Mouse (Mus musculus) layer of hippocampus, postnatal 14 days (tissue): ENCODE results near the gene Hint2. TPM values are rescaled to one million over a fixed set of nuclear protein-coding genes. Genes with fewer than 3 reads are reported as not detected.

Experiments
- DNase-seq, 2 experiments: peaks; one replicate each; pipeline ENCODE4 v3.0.0; 2021 to 2022; ENCODE audit warnings: low spot score in 2 of 2, mixed read lengths in 1 of 2
- microRNA-seq, 2 experiments: library from miRNA; unstranded; fragments of <30 nt; microRNA quantifications; one replicate each; pipeline ENCODE4 v1.2.0; 2021
- total RNA-seq, 2 experiments: library from RNA; stranded (reverse); gene quantifications; 2 replicates each; pipeline ENCODE4 v1.2.3; 2021

Gene Hint2
- total RNA-seq, 2 experiments from 2014 or later: 33.1 to 37.8 TPM

- no peak for DNase-seq
These were observed 43.1 kb downstream of the Hint2 start for GRCm38 (mm10) chr4:43613060-43613730.

GRCm38 (mm10) chr4:43612534-43612933, 43.7 kb downstream of the Hint2 start:
- no peak for DNase-seq

GRCm38 (mm10) chr4:43604751-43605685, 51.2 kb downstream of the Hint2 start:
- DNase-seq: no peak

Small RNA genes within 50 kb of the gene (microRNA-seq; reads per million reads assigned to microRNA genes)
- 0 to 0.23 reads per million in 2 experiments for gene Gm25262

Other genes starting within 250 kb of the Hint2 start
- gene Fam166b, start 227.3 kb downstream of the Hint2 start, total RNA-seq: 1 to 10 TPM in 1 of 2 experiments, under 1 TPM in 1; 0.76 to 2.4 TPM
- gene Tesk1, start 214.5 kb downstream of the Hint2 start, total RNA-seq: 10 to 100 TPM; 63.0 to 64.4 TPM
- not detected for gene Cd72, start 201.8 kb downstream of the Hint2 start, total RNA-seq
- not detected for gene Sit1, start 172.7 kb downstream of the Hint2 start, total RNA-seq
- 10 to 100 TPM; 26.0 to 28.3 TPM for gene Ccdc107, start 163.6 kb downstream of the Hint2 start, total RNA-seq
- 1 to 10 TPM in 1 of 2 experiments, under 1 TPM in 1; 0.74 to 1.2 TPM for gene Arhgef39, start 156.8 kb downstream of the Hint2 start, total RNA-seq
- gene Car9, start 149.5 kb downstream of the Hint2 start, total RNA-seq: not detected
- gene Tpm2, start 132.7 kb downstream of the Hint2 start, total RNA-seq: 1 to 10 TPM; 6.2 to 8.1 TPM
- 10 to 100 TPM; 74.0 TPM for gene Creb3, start 94.1 kb downstream of the Hint2 start, total RNA-seq
- gene Tln1, start 93.8 kb downstream of the Hint2 start, total RNA-seq: 10 to 100 TPM; 46.0 to 52.1 TPM
- gene Rgp1, start 77.8 kb downstream of the Hint2 start, total RNA-seq: 10 to 100 TPM; 44.5 to 55.8 TPM
- 10 to 100 TPM; 56.1 to 60.6 TPM for gene Gba2, start 77.6 kb downstream of the Hint2 start, total RNA-seq
- not detected for gene Msmp, start 72.0 kb downstream of the Hint2 start, total RNA-seq
- 10 to 100 TPM; 46.9 to 50.0 TPM for gene Npr2, start 24.5 kb downstream of the Hint2 start, total RNA-seq
- 1 to 10 TPM in 1 of 2 experiments, under 1 TPM in 1; 0.98 to 2.3 TPM for gene Spag8, start 2.9 kb downstream of the Hint2 start, total RNA-seq
- gene Tmem8b, start 12.5 kb upstream of the Hint2 start, total RNA-seq: 10 to 100 TPM; 55.8 to 57.6 TPM
- gene Fam221b, start 12.7 kb upstream of the Hint2 start, total RNA-seq: 1 to 10 TPM; 1.2 TPM
- gene Olfr70, start 44.3 kb upstream of the Hint2 start, total RNA-seq: not detected
- not detected for gene Olfr71, start 53.8 kb upstream of the Hint2 start, total RNA-seq
- gene Hrct1, start 70.7 kb upstream of the Hint2 start, total RNA-seq: 1 to 10 TPM in 1 of 2 experiments, under 1 TPM in 1; 0.52 to 1.5 TPM
- under 1 TPM; 0.38 to 0.53 TPM for gene Spaar, start 73.6 kb upstream of the Hint2 start, total RNA-seq
- not detected for gene Olfr159, start 114.5 kb upstream of the Hint2 start, total RNA-seq
- gene Olfr156, start 167.4 kb upstream of the Hint2 start, total RNA-seq: not detected
- gene Olfr157, start 183.7 kb upstream of the Hint2 start, total RNA-seq: not detected
- gene Olfr155, start 195.1 kb upstream of the Hint2 start, total RNA-seq: not detected
- gene Reck, start 219.1 kb upstream of the Hint2 start, total RNA-seq: 1 to 10 TPM; 5.9 to 6.5 TPM